Mouse (Mus musculus) urinary bladder, postnatal 10 days (tissue): ENCODE data around the gene Crabp2.
A peak's percentile ranks its signal among the peaks of the same experiment; 100 is the strongest.

Experiments
- DNase-seq: peaks from one replicate; pipeline ENCODE4 v3.0.0; 2022; ENCODE audit warnings: low spot score

Gene Crabp2

GRCm38 (mm10) chr3:87984094-87984493, 35.6 kb downstream of the Crabp2 start:
- no peak for DNase-seq

GRCm38 (mm10) chr3:87985505-87986320, 37.2 kb downstream of the Crabp2 start:
- no peak for DNase-seq

GRCm38 (mm10) chr3:87986868-87987267, 38.4 kb downstream of the Crabp2 start:
- DNase-seq, result peak; percentile 94

- no peak for DNase-seq
These were observed 39.2 kb downstream of the Crabp2 start for GRCm38 (mm10) chr3:87987633-87988032.

- DNase-seq, result no peak
These were observed 39.6 kb downstream of the Crabp2 start for GRCm38 (mm10) chr3:87988068-87988467.

GRCm38 (mm10) chr3:87989935-87990334, 41.5 kb downstream of the Crabp2 start:
- no peak for DNase-seq

GRCm38 (mm10) chr3:87993436-87993835, 45.0 kb downstream of the Crabp2 start:
- DNase-seq, result no peak

GRCm38 (mm10) chr3:87995331-87995730, 46.9 kb downstream of the Crabp2 start:
- no peak for DNase-seq

- DNase-seq, result no peak
These were observed 47.9 kb downstream of the Crabp2 start for GRCm38 (mm10) chr3:87996401-87996800.

- no peak for DNase-seq
These were observed 48.6 kb downstream of the Crabp2 start for GRCm38 (mm10) chr3:87996971-87997614.

GRCm38 (mm10) chr3:87998747-87999146, 50.3 kb downstream of the Crabp2 start:
- no peak for DNase-seq

GRCm38 (mm10) chr3:87999243-87999895, 50.9 kb downstream of the Crabp2 start:
- DNase-seq, result no peak

GRCm38 (mm10) chr3:88000181-88000580, 51.7 kb downstream of the Crabp2 start, which contains the start of gene Bcan:
Bcan (minus strand) TSS chr3:88000230.
- no peak for DNase-seq

- no peak for DNase-seq
These were observed 52.5 kb downstream of the Crabp2 start for GRCm38 (mm10) chr3:88000816-88001595.

- no peak for DNase-seq
These were observed 54.0 kb downstream of the Crabp2 start for GRCm38 (mm10) chr3:88002291-88002976.
